Mouse (Mus musculus) urinary bladder, postnatal 14 days (tissue): ENCODE measurements at regions not wholly inside any gene's neighbourhood (a gene's known extent, or its start where the extent isn't known, plus 50 kb on each side); places are given as distances from the start of the nearest gene placed in this dataset.
"Not testable (repeated sequence)": the region's sequence is repeated elsewhere in the genome, so short reads cannot be mapped to it uniquely, and the experiment has no call there.

Experiments
- DNase-seq: peaks from one replicate; pipeline ENCODE4 v3.0.0; 2021; ENCODE audit warnings: low spot score

DNA sequence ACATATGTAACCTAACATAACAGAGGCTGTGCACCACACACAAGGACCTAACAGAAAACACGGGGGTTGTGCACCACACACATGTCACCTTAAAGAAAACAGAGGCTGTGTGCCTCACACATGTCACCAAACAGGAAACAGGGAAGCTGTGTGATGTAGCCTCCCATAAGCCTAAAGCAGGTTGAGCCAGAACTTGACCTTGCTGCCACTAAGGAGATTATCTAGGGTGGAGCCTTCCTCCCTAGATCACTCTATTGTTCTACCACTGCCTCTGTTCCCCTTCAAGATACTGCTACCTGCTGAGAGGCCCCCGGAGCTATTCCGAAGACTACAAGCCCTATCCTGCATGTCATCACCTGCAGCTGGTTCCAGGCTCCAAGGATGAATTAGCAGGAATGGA is 100.1 kb upstream of the Thrb start:
- not testable (repeated sequence) for DNase-seq

DNA sequence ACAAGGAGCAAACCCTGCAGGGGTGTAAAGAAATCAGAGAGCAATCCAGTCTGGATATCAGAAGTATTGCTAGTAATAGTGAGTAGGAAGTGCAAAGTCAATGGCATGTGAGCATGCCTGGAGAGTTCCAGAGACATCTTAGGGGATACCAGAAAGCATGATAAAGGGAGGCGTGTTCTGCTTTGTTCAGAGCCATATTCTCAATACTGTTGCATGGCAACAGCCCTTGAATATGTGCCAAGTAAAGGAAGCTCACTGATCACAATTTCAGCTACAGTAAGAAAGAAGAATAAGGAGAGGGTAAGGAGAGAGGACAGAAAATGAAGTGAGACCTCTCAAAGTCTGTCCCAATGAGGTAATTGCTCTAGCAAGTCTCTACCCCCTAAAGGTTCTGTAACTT is 92.1 kb upstream of the Thrb start:
- DNase-seq = no peak

DNA sequence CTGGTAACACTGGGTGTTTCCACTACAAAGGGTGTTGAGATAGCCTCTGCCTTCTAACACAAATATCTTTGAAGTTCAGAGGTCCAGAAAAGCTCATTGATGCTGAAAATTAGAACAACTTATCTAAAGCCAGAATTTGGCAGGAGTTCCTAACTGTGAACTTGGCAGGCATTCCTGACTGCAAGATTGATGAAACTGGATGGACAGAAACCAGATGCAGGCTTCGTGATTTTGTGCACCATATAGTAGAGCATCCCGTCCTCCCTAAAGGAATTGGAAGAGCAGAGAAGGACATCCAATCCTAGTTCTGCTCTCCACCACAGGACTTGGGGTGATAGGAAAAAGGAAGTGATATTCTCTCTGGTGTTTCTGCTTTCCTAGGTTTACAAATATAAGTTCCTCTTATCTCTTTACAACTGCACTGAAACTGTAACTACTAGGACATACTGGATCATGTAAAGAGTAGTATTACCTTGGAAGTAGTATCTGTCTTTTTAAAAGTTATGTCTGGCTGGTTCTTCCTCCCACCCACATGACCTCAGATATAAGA is 90.9 kb upstream of the Thrb start:
- no peak for DNase-seq

DNA sequence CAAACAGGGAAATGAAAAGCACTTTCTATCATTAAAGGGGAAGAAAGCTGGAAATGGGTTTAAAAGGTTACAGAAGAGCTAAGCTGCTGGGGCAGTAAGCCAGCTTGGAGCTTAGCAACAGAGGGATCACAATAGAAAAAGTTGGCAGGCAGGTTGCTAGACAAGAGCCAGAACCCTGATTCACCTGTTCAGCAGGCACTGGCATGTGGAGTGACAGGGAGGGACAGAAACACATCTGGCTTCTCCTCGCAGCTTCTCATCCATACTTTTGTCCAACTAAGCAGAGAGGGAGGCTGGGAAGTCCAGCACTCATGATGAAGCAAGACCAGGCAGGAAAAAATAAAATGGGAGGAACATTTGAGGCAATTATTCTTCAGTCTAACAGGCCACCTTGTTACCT is 81.3 kb upstream of the Thrb start:
- DNase-seq = peak; percentile 4

DNA sequence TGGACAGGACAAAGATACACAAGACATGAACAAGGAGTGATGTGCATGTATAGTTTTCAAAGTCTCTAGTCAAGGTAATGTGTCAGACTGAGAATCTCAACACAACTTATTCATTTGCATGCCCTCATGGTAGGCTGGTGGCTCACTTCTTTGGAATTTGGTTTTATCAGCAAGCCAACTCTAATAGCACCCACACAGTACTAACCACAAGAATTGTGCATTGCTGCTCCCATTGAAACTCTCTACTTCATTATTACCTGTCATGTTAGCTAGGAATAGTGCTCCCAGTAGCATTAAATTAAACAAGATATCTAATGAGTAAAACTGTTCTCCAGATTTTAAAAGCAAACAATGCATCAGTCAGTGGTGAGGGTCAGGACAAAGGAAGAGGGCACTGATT is 70.5 kb upstream of the Thrb start:
- DNase-seq = no peak

DNA sequence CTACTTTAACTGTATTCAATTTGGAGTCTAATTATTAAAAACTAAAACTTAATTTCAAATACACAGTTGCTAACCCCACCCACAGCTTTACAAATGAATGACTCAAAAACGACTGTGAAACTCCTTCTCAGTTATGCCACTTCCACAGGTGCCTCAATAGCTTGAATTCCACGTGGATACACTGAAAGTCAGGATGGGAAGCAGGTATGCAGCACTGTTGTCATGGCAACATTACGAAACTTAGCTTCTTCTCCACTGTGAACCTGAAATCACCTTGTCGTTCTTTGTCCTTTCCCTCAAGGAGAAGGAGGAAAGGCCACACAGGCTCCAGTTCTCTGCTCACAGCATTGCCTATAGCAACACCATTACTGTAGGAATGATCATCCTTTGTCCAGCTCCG is 60.5 kb upstream of the Thrb start:
- DNase-seq = no peak

DNA sequence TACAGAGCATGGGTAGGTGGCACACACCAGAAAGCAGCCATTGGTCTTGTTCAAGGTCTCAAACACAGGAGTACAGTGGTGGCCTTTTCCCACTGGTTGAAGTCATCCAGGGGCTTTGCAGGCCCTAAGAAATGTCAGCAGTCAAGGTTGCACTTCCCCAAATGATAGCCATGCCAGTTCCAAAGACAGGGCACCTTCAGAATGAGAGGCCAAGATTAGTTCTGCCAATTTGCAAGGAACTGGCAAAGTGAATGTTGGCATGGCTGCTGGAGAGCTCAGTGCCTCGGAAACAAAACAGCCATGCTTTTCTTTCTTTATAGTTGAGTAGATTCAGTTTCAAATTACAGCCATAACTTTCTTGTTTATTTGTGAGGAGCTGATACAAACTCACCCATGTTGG is 57.7 kb upstream of the Thrb start:
- DNase-seq = no peak

DNA sequence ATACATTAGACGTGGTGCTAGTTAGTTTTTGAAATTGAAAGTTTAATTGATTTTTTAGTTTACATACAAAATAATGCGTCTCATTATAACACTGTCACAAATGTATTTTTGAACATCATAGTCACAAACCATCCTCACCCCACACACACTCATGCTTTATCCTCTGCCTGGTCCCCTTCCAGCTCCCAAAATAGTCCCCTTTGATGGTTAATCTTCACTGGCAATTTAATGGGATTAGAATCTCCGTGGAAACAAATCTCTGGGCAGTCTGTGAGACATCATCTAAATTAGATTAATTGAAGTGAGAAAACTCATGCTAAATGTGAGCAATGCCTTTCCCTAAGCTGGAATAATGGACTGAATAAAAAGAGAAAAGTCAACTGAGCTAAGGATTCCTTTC is 54.0 kb upstream of the Thrb start:
- DNase-seq = no peak

DNA sequence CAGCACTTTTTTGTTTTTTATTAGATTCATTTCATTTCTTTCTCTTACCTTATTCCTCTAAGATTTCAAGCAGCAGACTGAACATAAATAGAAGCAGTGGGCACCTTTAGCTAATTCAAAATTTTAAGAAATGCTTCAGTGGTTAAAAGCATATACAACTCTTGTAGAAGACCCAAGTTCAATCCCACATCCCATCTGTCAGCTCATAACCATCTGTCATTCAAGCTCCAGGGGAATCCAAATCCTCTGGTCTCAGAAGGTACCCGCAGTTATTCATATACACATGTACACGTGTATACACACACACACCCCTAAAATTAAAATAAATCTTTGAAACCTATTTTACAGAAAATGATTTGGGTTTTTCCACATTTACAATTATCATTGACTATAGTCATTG is 52.9 kb upstream of the Thrb start:
- no peak for DNase-seq
